Mouse (Mus musculus) cerebellum, adult 11 months (tissue): ENCODE results near the gene Ccdc177.

ENCODE experiments used
- DNase-seq: peaks from one replicate; pipeline ENCODE4 v3.0.0; 2022

The Ccdc177 gene

GRCm38 (mm10) chr12:80783889-80784288, 23.4 kb upstream of the Ccdc177 start:
- DNase-seq: peak; percentile 93

GRCm38 (mm10) chr12:80782892-80783291, 22.4 kb upstream of the Ccdc177 start:
- DNase-seq: no peak

GRCm38 (mm10) chr12:80782190-80782589, 21.7 kb upstream of the Ccdc177 start:
- no peak for DNase-seq

- no peak for DNase-seq
These were observed 19.3 kb upstream of the Ccdc177 start for GRCm38 (mm10) chr12:80779760-80780159.

- DNase-seq: no peak
These were observed 17.9 kb upstream of the Ccdc177 start for GRCm38 (mm10) chr12:80778188-80778936.

- DNase-seq: no peak
These were observed 15.7 kb upstream of the Ccdc177 start for GRCm38 (mm10) chr12:80776046-80776634.

GRCm38 (mm10) chr12:80774786-80775185, 14.3 kb upstream of the Ccdc177 start:
- no peak for DNase-seq

GRCm38 (mm10) chr12:80769697-80770096, 9.2 kb upstream of the Ccdc177 start:
- peak; percentile 76 for DNase-seq

GRCm38 (mm10) chr12:80764116-80764515, 3.6 kb upstream of the Ccdc177 start:
- no peak for DNase-seq

GRCm38 (mm10) chr12:80762982-80763381, 2.5 kb upstream of the Ccdc177 start:
- DNase-seq: no peak

GRCm38 (mm10) chr12:80759713-80760395, 633 bp downstream of the Ccdc177 start:
- peak; percentile 42 for DNase-seq

GRCm38 (mm10) chr12:80759387-80759712, 1.1 kb downstream of the Ccdc177 start:
- DNase-seq: no peak

- peak; percentile 28 for DNase-seq
These were observed 1.7 kb downstream of the Ccdc177 start for GRCm38 (mm10) chr12:80758559-80759386.

GRCm38 (mm10) chr12:80757751-80758558, 2.5 kb downstream of the Ccdc177 start:
- DNase-seq: peak; percentile 45

- no peak for DNase-seq
These were observed 8.9 kb downstream of the Ccdc177 start for GRCm38 (mm10) chr12:80751556-80751955.

GRCm38 (mm10) chr12:80746031-80746813, 14.3 kb downstream of the Ccdc177 start:
- no peak for DNase-seq

- DNase-seq: no peak
These were observed 15.9 kb downstream of the Ccdc177 start for GRCm38 (mm10) chr12:80744614-80745013.

GRCm38 (mm10) chr12:80739482-80739881, 21.0 kb downstream of the Ccdc177 start:
- peak; percentile 41 for DNase-seq

GRCm38 (mm10) chr12:80737283-80737600, 23.2 kb downstream of the Ccdc177 start:
- no peak for DNase-seq

- no peak for DNase-seq
These were observed 23.8 kb downstream of the Ccdc177 start for GRCm38 (mm10) chr12:80736464-80737282.
